Mouse (Mus musculus) erythroblast, adult 5-6 weeks (primary cell): ENCODE data around the gene Reg4. TPM values are rescaled to one million over a fixed set of nuclear protein-coding genes. Genes with fewer than 3 reads are reported as not detected.

ENCODE experiments used
- ATAC-seq: replicated peaks from 2 replicates; pipeline ENCODE4 v1.8.0; 2016; ENCODE audit warnings: moderate number of reproducible peaks, mild to moderate bottlenecking, moderate TSS enrichment, inconsistent platforms; ENCODE audit not compliant: poor library complexity, low FRiP score, severe bottlenecking
- total RNA-seq, 2 experiments: library from RNA; stranded (forward) in 1 of 2; stranded (reverse) in 1 of 2; fragments of 150-400 nt in 1 of 2; fragments of 200-764, 138-1000 nt in 1 of 2; gene quantifications; 2 replicates each; pipeline versions ENCODE4 v1.2.3 to v1.2.4; 2015 to 2017; ENCODE audit warnings: low replicate concordance in 2 of 2

Reg4 gene
- total RNA-seq, 2 experiments from 2014 or later, result not detected

GRCm38 (mm10) chr3:98233504-98233903, 11.5 kb downstream of the Reg4 start:
- ATAC-seq, result no peak

- no peak for ATAC-seq
Observed at GRCm38 (mm10) chr3:98236266-98236665, 14.3 kb downstream of the Reg4 start.

GRCm38 (mm10) chr3:98237240-98237639, 15.3 kb downstream of the Reg4 start:
- no peak for ATAC-seq

- no peak for ATAC-seq
Observed at GRCm38 (mm10) chr3:98238150-98238549, 16.2 kb downstream of the Reg4 start.

- ATAC-seq, result no peak
Observed at GRCm38 (mm10) chr3:98242051-98242450, 20.1 kb downstream of the Reg4 start.

GRCm38 (mm10) chr3:98242458-98243037, 20.6 kb downstream of the Reg4 start:
- ATAC-seq, result no peak

- no peak for ATAC-seq
Observed at GRCm38 (mm10) chr3:98245892-98246291, 23.9 kb downstream of the Reg4 start.

- ATAC-seq, result no peak
Observed at GRCm38 (mm10) chr3:98246985-98247751, 25.2 kb downstream of the Reg4 start.

GRCm38 (mm10) chr3:98249378-98249777, 27.4 kb downstream of the Reg4 start:
- ATAC-seq, result no peak

- ATAC-seq, result no peak
Observed at GRCm38 (mm10) chr3:98249833-98250448, 28.0 kb downstream of the Reg4 start.

GRCm38 (mm10) chr3:98254059-98254458, 32.1 kb downstream of the Reg4 start:
- no peak; the same call in 1 of the 2 replicates for ATAC-seq

GRCm38 (mm10) chr3:98254656-98255583, 33.0 kb downstream of the Reg4 start:
- no peak for ATAC-seq

GRCm38 (mm10) chr3:98258723-98259122, 36.8 kb downstream of the Reg4 start:
- ATAC-seq, result no peak

- ATAC-seq, result no peak
Observed at GRCm38 (mm10) chr3:98259271-98259751, 37.4 kb downstream of the Reg4 start.

- no peak for ATAC-seq
Observed at GRCm38 (mm10) chr3:98260534-98260933, 38.6 kb downstream of the Reg4 start.

GRCm38 (mm10) chr3:98261415-98261814, 39.5 kb downstream of the Reg4 start:
- ATAC-seq, result no peak

GRCm38 (mm10) chr3:98262133-98262532, 40.2 kb downstream of the Reg4 start:
- ATAC-seq, result no peak

- no peak for ATAC-seq
Observed at GRCm38 (mm10) chr3:98267249-98267651, 45.3 kb downstream of the Reg4 start.

GRCm38 (mm10) chr3:98273623-98274398, 51.9 kb downstream of the Reg4 start:
- ATAC-seq, result no peak
